Comparison of ENCODE assay signal across 7 mouse cellular contexts in the genomic region with DNA sequence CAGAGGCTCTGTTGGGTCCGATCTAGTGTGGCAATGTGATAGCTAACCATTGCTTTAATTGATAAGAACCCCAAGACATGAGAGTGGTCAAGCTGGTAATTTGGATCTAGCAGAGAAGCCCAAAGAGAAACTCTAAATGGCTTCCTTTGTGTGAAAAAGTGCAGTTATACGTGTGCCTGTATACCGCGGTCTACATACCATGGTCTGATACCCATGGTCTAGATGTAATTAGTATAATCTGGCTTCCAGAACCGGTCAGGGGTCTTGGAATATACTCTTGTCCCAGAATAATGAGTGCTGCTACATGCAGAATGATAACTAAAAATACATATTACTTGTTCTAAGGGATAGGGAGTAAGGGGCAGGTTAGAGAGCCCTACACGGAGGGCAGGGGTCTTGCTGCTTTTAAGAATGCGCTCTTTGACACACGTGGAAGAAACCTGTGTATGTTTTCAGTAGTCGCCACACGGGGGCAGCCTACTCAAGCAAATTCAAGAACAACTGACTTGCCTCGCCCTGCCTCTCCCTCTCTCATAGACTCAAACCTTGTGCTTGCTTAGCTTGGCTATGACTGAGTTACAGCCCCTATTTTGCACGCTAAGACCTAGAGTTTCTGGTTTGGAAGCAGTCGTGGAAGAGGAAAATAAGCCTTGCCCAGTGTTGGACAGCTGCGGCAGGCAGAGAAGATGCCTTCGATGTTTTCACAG. TPM values are rescaled to one million over a fixed set of nuclear protein-coding genes. Genes with fewer than 3 reads are reported as not detected.
DNase-seq lines count a peak whose midpoint lies in the region; ATAC-seq and TF ChIP-seq lines count a peak whose summit lies in the region.

No protein-coding gene starts in this region.

- peak overlapping the region; percentile 63 for H3K4me3 ChIP-seq in gastrocnemius, adult 2 months
- H3K4me3 ChIP-seq in intestine, embryonic 15.5 days (replicated peaks) = no peak overlapping the region
- H3K4me3 ChIP-seq in midbrain, embryonic 10.5 days = no peak overlapping the region

- DNase-seq in adipocyte (ENCODE audit: low spot score) = peak; percentile 82
- DNase-seq in cerebellum, postnatal 4 days (ENCODE audit: low spot score in 2 of 2) = peak; percentile 40 to 63
- peak; percentile 77 for DNase-seq in gastrocnemius, adult 2 months
- peak; percentile 71 to 77 for DNase-seq in left cerebral cortex, postnatal 25 days (ENCODE audit: low spot score in 2 of 2)
- DNase-seq in midbrain, embryonic 10.5 days (ENCODE audit: low spot score) = peak; percentile 73
- DNase-seq in skeletal muscle tissue, adult 2 months (ENCODE audit: low read depth, low spot score) = peak; percentile 87

- no peaks in the 10 kb centered on the region for H3K27me3 ChIP-seq in intestine, embryonic 15.5 days (replicated peaks)
- no peaks in the 10 kb centered on the region for H3K27me3 ChIP-seq in midbrain, embryonic 10.5 days (ENCODE audit: low read depth, poor library complexity, severe bottlenecking)

- no peak overlapping the region for H3K4me2 ChIP-seq in intestine, embryonic 15.5 days (replicated peaks)

- H3K4me1 ChIP-seq in intestine, embryonic 15.5 days (replicated peaks) = no peaks in the 10 kb centered on the region
- H3K4me1 ChIP-seq in midbrain, embryonic 10.5 days = no peaks in the 10 kb centered on the region

- intact Hi-C loops in gastrocnemius, adult 2 months (cut with DNase I) = loop anchor here (2.0 kb wide), 2 partner anchors 336 to 350 kb away; no protein-coding TSS in a partner anchor
- intact Hi-C loops in left cerebral cortex, postnatal 25 days (cut with DNase I) = loop anchor here (1.0 to 2.0 kb wide), 2 partner anchors 337 to 350 kb away; no protein-coding TSS in a partner anchor

- H3K9me3 ChIP-seq in intestine, embryonic 15.5 days = no peaks in the 10 kb centered on the region
- no peaks in the 10 kb centered on the region for H3K9me3 ChIP-seq in midbrain, embryonic 10.5 days (replicated peaks)

- H3K27ac ChIP-seq in gastrocnemius, adult 2 months = peak overlapping the region; percentile 51
- no peak overlapping the region for H3K27ac ChIP-seq in intestine, embryonic 15.5 days
- H3K27ac ChIP-seq in midbrain, embryonic 10.5 days (replicated peaks) = no peak overlapping the region

- no peak overlapping the region for H3K9ac ChIP-seq in intestine, embryonic 15.5 days

- H3K36me3 ChIP-seq in intestine, embryonic 15.5 days = 0 out of 2 replicates have a peak, but pooled peaks cover 4% of the 10 kb centered on the region
- peaks cover 58% of the 10 kb centered on the region for H3K36me3 ChIP-seq in midbrain, embryonic 10.5 days

- peak; percentile 57; the same call in 1 of the 2 replicates for ATAC-seq in intestine, embryonic 15.5 days

- 51% methylated on average over 15 of the region's 15 CpGs for WGBS in intestine, embryonic 15.5 days
- 62% methylated on average over 15 of the region's 15 CpGs for WGBS in midbrain, embryonic 10.5 days

- TF ChIP-seq CTCF in gastrocnemius, adult 2 months (IDR thresholded peaks at IDR 0.05) = peak; percentile 73

RNA-seq across cellular contexts. Expression of a gene that starts 23.4 kb away (rescaled TPM):
- total RNA-seq in gastrocnemius, adult 2 months (2021) = under 1 TPM; 0.42 to 0.48 TPM
- 20.2 and 21.7 TPM in 2 replicates for polyA plus RNA-seq in intestine, embryonic 15.5 days (2015; fragmentation: Nextera tagmentation; extraction: Ambion mirVana)
- 10 to 100 TPM in 1 of 2 experiments, 1 to 10 TPM in 1; 9.2 to 11.2 TPM for total RNA-seq in left cerebral cortex, postnatal 25 days (2021)
- 20.2 and 25.2 TPM in 2 replicates for polyA plus RNA-seq in midbrain, embryonic 10.5 days (2016; fragmentation: Nextera tagmentation; extraction: Ambion mirVana)

Comparison
In these comparisons a context has a peak if more than half of its experiments do, and no peak if none do; other contexts are left out.
1. RNA of a gene that starts 23.4 kb away (total RNA-seq): 9.2 to 11.2 TPM in left cerebral cortex, postnatal 25 days; 0.42 to 0.48 TPM in gastrocnemius, adult 2 months; every median in the first group is over 4 times any median in the second.
2. Peak in every context shown above with its lines, with median percentiles within 50 percentile points of each other: DNase-seq.